Comparison of ENCODE assay signal across 30 mouse cellular contexts in the genomic region with DNA sequence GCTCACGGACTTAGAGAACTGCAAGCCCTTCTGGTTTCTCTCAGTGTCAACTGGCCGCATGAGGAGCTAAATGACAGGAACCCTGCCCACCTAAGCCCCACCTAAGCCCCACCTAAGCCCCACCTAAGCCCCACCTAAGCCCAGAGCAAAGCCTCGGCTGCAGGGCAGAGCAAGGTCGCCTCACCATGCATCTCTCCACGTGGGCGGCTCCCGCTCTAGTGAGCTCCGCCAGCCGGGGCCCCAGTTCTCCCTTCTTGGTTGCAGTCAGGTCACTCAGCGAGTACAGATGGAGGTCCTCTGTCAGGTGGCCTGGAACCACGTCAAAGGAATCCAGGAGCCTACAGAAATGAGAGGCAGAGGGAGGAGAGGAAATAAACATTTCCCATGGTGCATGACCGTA. TPM values are rescaled to one million over a fixed set of nuclear protein-coding genes. Genes with fewer than 3 reads are reported as not detected.
"Had no signal": no experiment of that assay in that cellular context is flagged by ENCODE, and none has a peak within 500 bp of the region (broad histone marks: within the 10 kb centered on the region; RNA-seq: fewer than 3 reads in every experiment).

No protein-coding gene starts in this region.

- H3K4me2 ChIP-seq: heart, embryonic 11.5 days; heart, embryonic 13.5 days; heart, embryonic 15.5 days; hindbrain, embryonic 13.5 days; hindbrain, embryonic 15.5 days; limb, embryonic 12.5 days; liver, embryonic 11.5 days; liver, embryonic 13.5 days; liver, embryonic 15.5 days had no signal

- H3K9me3 ChIP-seq: heart, embryonic 13.5 days; heart, embryonic 15.5 days; hindbrain, embryonic 13.5 days; hindbrain, embryonic 15.5 days; limb, embryonic 10.5 days; limb, embryonic 12.5 days; liver, embryonic 13.5 days; liver, embryonic 15.5 days had no signal

- ATAC-seq: hindbrain, postnatal 0 days; liver, postnatal 0 days had no signal

- H3K27me3 ChIP-seq: heart, embryonic 13.5 days; heart, embryonic 15.5 days; hindbrain, embryonic 13.5 days; hindbrain, embryonic 15.5 days; limb, embryonic 12.5 days; liver, embryonic 13.5 days; liver, embryonic 15.5 days had no signal

- H3K9ac ChIP-seq: heart, embryonic 15.5 days; hindbrain, embryonic 13.5 days; hindbrain, embryonic 15.5 days; limb, embryonic 12.5 days; liver, embryonic 13.5 days; liver, embryonic 15.5 days; liver, postnatal 0 days had no signal

- DNase-seq: gastrocnemius, postnatal 14 days; gastrocnemius, postnatal 36 days; heart, adult 11 months; heart, adult 2 months; heart, postnatal 14 days; heart, postnatal 36 days; kidney, adult 18-20 months; kidney, adult 8-10 months; kidney, postnatal 14 days; liver; liver, embryonic 13.5 days; liver, postnatal 0 days had no signal

- H3K27ac ChIP-seq: heart, adult 2 months; heart, embryonic 13.5 days; heart, embryonic 15.5 days; hindbrain, embryonic 13.5 days; hindbrain, embryonic 15.5 days; hindbrain, postnatal 0 days; kidney, postnatal 0 days; layer of hippocampus, adult 2 months; left cerebral cortex, adult 2 months; limb, embryonic 10.5 days; limb, embryonic 12.5 days; liver, embryonic 13.5 days; liver, embryonic 15.5 days had no signal

- H3K4me1 ChIP-seq: hindbrain, embryonic 13.5 days; hindbrain, embryonic 15.5 days; limb, embryonic 12.5 days had no signal

- H3K4me3 ChIP-seq: heart, adult 2 months; heart, embryonic 13.5 days; heart, embryonic 15.5 days; hindbrain, embryonic 13.5 days; hindbrain, embryonic 15.5 days; layer of hippocampus, adult 2 months; left cerebral cortex, adult 2 months; limb, embryonic 10.5 days; limb, embryonic 12.5 days; liver, embryonic 13.5 days; liver, embryonic 15.5 days had no signal

RNA-seq across cellular contexts. Expression of a gene that starts 15.1 kb away (rescaled TPM):
- polyA plus RNA-seq: frontal cortex, adult 2 months; heart, adult 2 months; heart, embryonic 11.5 days; heart, embryonic 13.5 days; heart, embryonic 15.5 days; heart, postnatal 0 days; hindbrain, embryonic 11.5 days; hindbrain, embryonic 13.5 days; hindbrain, embryonic 15.5 days; hindbrain, postnatal 0 days; intestine, embryonic 14.5 days; limb, embryonic 10.5 days; limb, embryonic 12.5 days; limb, embryonic 14.5 days; liver, embryonic 11.5 days; liver, embryonic 13.5 days; liver, embryonic 15.5 days; liver, postnatal 0 days had no signal

RNA-seq across cellular contexts. Expression of a gene that starts 28.1 kb away (rescaled TPM):
- polyA plus RNA-seq: frontal cortex, adult 2 months; heart, embryonic 11.5 days; heart, embryonic 15.5 days; heart, postnatal 0 days; hindbrain, embryonic 11.5 days; hindbrain, embryonic 13.5 days; hindbrain, postnatal 0 days; limb, embryonic 10.5 days; limb, embryonic 12.5 days; liver, embryonic 11.5 days; liver, postnatal 0 days had no signal
